Mouse (Mus musculus) bone marrow, adult 2 months (tissue): Measurements from ENCODE around the gene A3galt2.

Source experiments
- CTCF ChIP-seq: fragments of 200-500 bp; IDR thresholded peaks from 2 replicates; pipeline ENCODE4 v1.5.1; 2011; ENCODE audit warnings: low read length, control low read depth; ENCODE audit not compliant: control insufficient read depth, insufficient read depth
- POLR2A ChIP-seq: fragments of 200-500 bp; IDR thresholded peaks from 2 replicates; pipeline ENCODE4 v1.6.1; 2011; ENCODE audit warnings: low read depth, mild to moderate bottlenecking, control low read depth, low read length, borderline replicate concordance; ENCODE audit not compliant: control insufficient read depth

- TF ChIP-seq CTCF (no peak), POLR2A (no peak)
These were observed 32.1 kb downstream of the A3galt2 start for GRCm38 (mm10) chr4:128787023-128787939.
